21 mouse cellular contexts compared by ENCODE assay signal in genomic region chr10:40845626-40846025, GRCm38 (mm10). TPM values are rescaled to one million over a fixed set of nuclear protein-coding genes. Genes with fewer than 3 reads are reported as not detected.
DNase-seq lines count a peak whose midpoint lies in the region; ATAC-seq lines count a peak whose summit lies in the region.
"Had no signal": no experiment of that assay in that cellular context is flagged by ENCODE, and none has a peak within 500 bp of the region (broad histone marks: within the 10 kb centered on the region; RNA-seq: fewer than 3 reads in every experiment).

No protein-coding gene starts in this region.

- H3K4me3 ChIP-seq in limb, embryonic 12.5 days (replicated peaks): no peak overlapping the region
- no peak overlapping the region for H3K4me3 ChIP-seq in limb, embryonic 10.5 days
- H3K4me3 ChIP-seq in forebrain, embryonic 15.5 days: no peak overlapping the region
- H3K4me3 ChIP-seq: embryonic facial prominence, embryonic 10.5 days; liver, embryonic 12.5 days had no signal

- WGBS in limb, embryonic 12.5 days: 80% methylated on average over 6 of the region's 6 CpGs
- 81% methylated on average over 6 of the region's 6 CpGs for WGBS in limb, embryonic 10.5 days
- 90% methylated on average over 6 of the region's 6 CpGs for WGBS in forebrain, embryonic 15.5 days

- no peaks in the 10 kb centered on the region for H3K27me3 ChIP-seq in limb, embryonic 12.5 days
- H3K27me3 ChIP-seq in limb, embryonic 10.5 days (ENCODE audit: low read depth, poor library complexity, severe bottlenecking): no peaks in the 10 kb centered on the region
- H3K27me3 ChIP-seq in forebrain, embryonic 15.5 days: no peaks in the 10 kb centered on the region
- H3K27me3 ChIP-seq: liver, embryonic 12.5 days had no signal

- peak overlapping the region; percentile 66; the same call in 1 of the 2 replicates for H3K27ac ChIP-seq in limb, embryonic 12.5 days
- H3K27ac ChIP-seq in limb, embryonic 10.5 days: no peak overlapping the region
- no peak overlapping the region for H3K27ac ChIP-seq in forebrain, embryonic 15.5 days (replicated peaks)
- H3K27ac ChIP-seq: embryonic facial prominence, embryonic 10.5 days; hindbrain, postnatal 0 days; kidney, postnatal 0 days; liver, embryonic 12.5 days had no signal

- peaks cover 26% of the 10 kb centered on the region for H3K4me1 ChIP-seq in limb, embryonic 12.5 days (replicated peaks)
- peaks cover 17% of the 10 kb centered on the region for H3K4me1 ChIP-seq in limb, embryonic 10.5 days
- peaks cover 8% of the 10 kb centered on the region; the same call in 1 of the 2 replicates for H3K4me1 ChIP-seq in forebrain, embryonic 15.5 days
- H3K4me1 ChIP-seq: liver, embryonic 12.5 days had no signal

- peak; percentile 43 for DNase-seq in cerebellum, adult 11-12 months
- no peak for DNase-seq in cerebellum, adult 9-10 months
- DNase-seq in limb, embryonic 10.5 days (ENCODE audit: low spot score): no peak
- DNase-seq in adrenal gland, postnatal 25 days: peak; percentile 22
- DNase-seq in cerebellum, postnatal 36 days: peak; percentile 56 to 60
- no peak for DNase-seq in right cerebral cortex, postnatal 25 days
- DNase-seq: B cell, adult 2 months; gastrocnemius, postnatal 10 days; left cerebral cortex, postnatal 4 days; lung, adult 2 months; lung, postnatal 36 days; right cerebral cortex, adult 18-20 months; thymus, postnatal 25 days had no signal

- no peaks in the 10 kb centered on the region for H3K9me3 ChIP-seq in limb, embryonic 12.5 days
- no peaks in the 10 kb centered on the region for H3K9me3 ChIP-seq in limb, embryonic 10.5 days (replicated peaks)
- no peaks in the 10 kb centered on the region for H3K9me3 ChIP-seq in forebrain, embryonic 15.5 days
- H3K9me3 ChIP-seq: embryonic facial prominence, embryonic 10.5 days; liver, embryonic 12.5 days had no signal

- H3K9ac ChIP-seq in limb, embryonic 12.5 days (replicated peaks): no peak overlapping the region
- H3K9ac ChIP-seq in forebrain, embryonic 15.5 days (replicated peaks): no peak overlapping the region
- H3K9ac ChIP-seq: liver, embryonic 12.5 days had no signal

- no peak overlapping the region for H3K4me2 ChIP-seq in limb, embryonic 12.5 days
- H3K4me2 ChIP-seq in forebrain, embryonic 15.5 days (replicated peaks): no peak overlapping the region
- H3K4me2 ChIP-seq: liver, embryonic 12.5 days had no signal

- peaks cover 66% of the 10 kb centered on the region for H3K36me3 ChIP-seq in limb, embryonic 12.5 days
- H3K36me3 ChIP-seq in limb, embryonic 10.5 days: peaks cover 77% of the 10 kb centered on the region
- H3K36me3 ChIP-seq in forebrain, embryonic 15.5 days: peaks cover 40% of the 10 kb centered on the region

- no peak for ATAC-seq in limb, embryonic 12.5 days (ENCODE audit: insufficient number of reproducible peaks, insufficient read depth, low FRiP score, low TSS enrichment, low read depth)
- ATAC-seq in forebrain, embryonic 15.5 days (replicated peaks): no peak
- ATAC-seq: hindbrain, postnatal 0 days; intestine, postnatal 0 days; liver, embryonic 12.5 days had no signal

RNA-seq across cellular contexts. Expression of gene Cdc40, which starts 37.5 kb away (rescaled TPM):
- polyA plus RNA-seq in limb, embryonic 12.5 days (2016; fragmentation: Nextera tagmentation; extraction: Ambion mirVana): 39.6 and 41.7 TPM in 2 replicates
- 38.7 and 40.5 TPM in 2 replicates for polyA plus RNA-seq in limb, embryonic 10.5 days (2016; fragmentation: Nextera tagmentation; extraction: Ambion mirVana)
- total RNA-seq in adrenal gland, postnatal 25 days (2021): 28.2 and 33.9 TPM in 2 replicates
- 32.3 and 33.2 TPM in 2 replicates for polyA plus RNA-seq in forebrain, embryonic 15.5 days (2015; fragmentation: Nextera tagmentation; extraction: Ambion mirVana)

RNA-seq across cellular contexts. Expression of gene Wasf1, which starts 37.6 kb away (rescaled TPM):
- 31.3 and 35.5 TPM in 2 replicates for polyA plus RNA-seq in limb, embryonic 12.5 days (2016; fragmentation: Nextera tagmentation; extraction: Ambion mirVana)
- 43.4 and 48.6 TPM in 2 replicates for polyA plus RNA-seq in limb, embryonic 10.5 days (2016; fragmentation: Nextera tagmentation; extraction: Ambion mirVana)
- total RNA-seq in adrenal gland, postnatal 25 days (2021): 6.6 and 8.6 TPM in 2 replicates
- polyA plus RNA-seq in forebrain, embryonic 15.5 days (2015; fragmentation: Nextera tagmentation; extraction: Ambion mirVana): 84.7 and 85.8 TPM in 2 replicates
- total RNA-seq: hematopoietic stem cell, adult 5-6 weeks had no signal

Comparison
In these comparisons a context has a peak if more than half of its experiments do, and no peak if none do; other contexts are left out.
1. DNase-seq: peak in cerebellum, adult 11-12 months (single experiment), adrenal gland, postnatal 25 days (single experiment) and cerebellum, postnatal 36 days (2 of 2); none in cerebellum, adult 9-10 months (single experiment), limb, embryonic 10.5 days (single experiment) and right cerebral cortex, postnatal 25 days (single experiment).